Mouse (Mus musculus): Measurements from ENCODE around the gene Atp1a4.

Gene Atp1a4

GRCm38 (mm10) chr1:172219451-172220406, 38.5 kb downstream of the Atp1a4 start, which contains the start of gene Casq1:
Casq1 (minus strand) TSS chr1:172219868.
- no peak for DNase-seq (ENCODE audit: low read depth)

GRCm38 (mm10) chr1:172218164-172218910, 39.9 kb downstream of the Atp1a4 start:
- no peak for DNase-seq (ENCODE audit: low read depth)

GRCm38 (mm10) chr1:172217148-172217547, 41.1 kb downstream of the Atp1a4 start:
- peak; percentile 88 for DNase-seq (ENCODE audit: low read depth)

GRCm38 (mm10) chr1:172214748-172215147, 43.5 kb downstream of the Atp1a4 start:
- no peak for DNase-seq (ENCODE audit: low read depth)

GRCm38 (mm10) chr1:172213771-172214170, 44.4 kb downstream of the Atp1a4 start:
- DNase-seq (ENCODE audit: low read depth), result no peak

GRCm38 (mm10) chr1:172212776-172213175, 45.4 kb downstream of the Atp1a4 start:
- no peak for DNase-seq (ENCODE audit: low read depth)

GRCm38 (mm10) chr1:172207111-172207584, 51.1 kb downstream of the Atp1a4 start:
- DNase-seq (ENCODE audit: low read depth), result no peak

GRCm38 (mm10) chr1:172206141-172206917, 51.9 kb downstream of the Atp1a4 start, which contains the start of gene Pea15a:
Pea15a (minus strand) TSS chr1:172206804.
- no peak for DNase-seq (ENCODE audit: low read depth)

- no peak for DNase-seq (ENCODE audit: low read depth)
Observed at GRCm38 (mm10) chr1:172205741-172206087, 52.5 kb downstream of the Atp1a4 start.

- no peak for DNase-seq (ENCODE audit: low read depth)
Observed at GRCm38 (mm10) chr1:172204814-172205740, 53.1 kb downstream of the Atp1a4 start.

- DNase-seq (ENCODE audit: low read depth), result no peak
Observed at GRCm38 (mm10) chr1:172204033-172204813, 54.0 kb downstream of the Atp1a4 start.

- DNase-seq (ENCODE audit: low read depth), result no peak
Observed at GRCm38 (mm10) chr1:172203566-172203965, 54.6 kb downstream of the Atp1a4 start.

- no peak for DNase-seq (ENCODE audit: low read depth)
Observed at GRCm38 (mm10) chr1:172202894-172203522, 55.2 kb downstream of the Atp1a4 start.

- no peak for DNase-seq (ENCODE audit: low read depth)
Observed at GRCm38 (mm10) chr1:172201967-172202880, 56.0 kb downstream of the Atp1a4 start.

- no peak for DNase-seq (ENCODE audit: low read depth)
Observed at GRCm38 (mm10) chr1:172200871-172201447, 57.3 kb downstream of the Atp1a4 start.

GRCm38 (mm10) chr1:172200161-172200560, 58.1 kb downstream of the Atp1a4 start:
- no peak for DNase-seq (ENCODE audit: low read depth)

- no peak for DNase-seq (ENCODE audit: low read depth)
Observed at GRCm38 (mm10) chr1:172198996-172199395, 59.2 kb downstream of the Atp1a4 start.

- no peak for DNase-seq (ENCODE audit: low read depth)
Observed at GRCm38 (mm10) chr1:172198316-172198715, 59.9 kb downstream of the Atp1a4 start.
